Mouse (Mus musculus) heart, adult 2 months (tissue): ENCODE results near the gene Grap.
A peak's percentile ranks its signal among the peaks of the same experiment; 100 is the strongest.

Experiments used
- CTCF ChIP-seq: fragments of 200-600 bp; IDR thresholded peaks from 2 replicates; pipeline ENCODE4 v1.8.1; 2022; ENCODE audit warnings: antibody characterized with exemption, mild to moderate bottlenecking, moderate library complexity
- POLR2A ChIP-seq: fragments of 200-500 bp; IDR thresholded peaks from 2 replicates; pipeline ENCODE4 v1.6.1; 2011; ENCODE audit warnings: mild to moderate bottlenecking, low read depth, low read length, control low read depth; ENCODE audit not compliant: insufficient read depth

DNA sequence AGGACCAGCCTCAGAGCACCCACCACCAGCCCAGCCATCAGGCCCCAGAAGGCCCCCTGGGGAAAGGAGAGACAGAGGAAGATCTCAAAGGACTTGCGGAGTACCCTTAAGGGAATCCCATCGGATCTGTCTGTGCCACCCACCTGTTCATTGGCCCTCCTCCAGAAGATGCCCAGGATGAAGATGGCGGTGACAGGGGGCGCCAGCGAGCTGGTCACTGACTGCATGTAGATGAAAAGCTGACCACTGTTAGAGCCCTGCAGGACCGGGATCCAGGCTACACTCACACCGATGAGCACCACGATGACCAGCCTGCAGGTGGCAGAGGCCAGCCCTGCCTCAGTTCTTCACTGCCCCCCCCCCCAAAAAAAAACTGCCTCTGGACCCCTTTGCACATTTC, 20.6 kb downstream of the Grap start:
- no peak for TF ChIP-seq POLR2A
- TF ChIP-seq CTCF: peak; percentile 54
